Mouse (Mus musculus): ENCODE measurements around the gene Gm5105. TPM values are rescaled to one million over a fixed set of nuclear protein-coding genes. Genes with fewer than 3 reads are reported as not detected.

The Gm5105 gene
- polyA plus RNA-seq, 1 experiment from 2014 or later: 0.06 TPM

DNA sequence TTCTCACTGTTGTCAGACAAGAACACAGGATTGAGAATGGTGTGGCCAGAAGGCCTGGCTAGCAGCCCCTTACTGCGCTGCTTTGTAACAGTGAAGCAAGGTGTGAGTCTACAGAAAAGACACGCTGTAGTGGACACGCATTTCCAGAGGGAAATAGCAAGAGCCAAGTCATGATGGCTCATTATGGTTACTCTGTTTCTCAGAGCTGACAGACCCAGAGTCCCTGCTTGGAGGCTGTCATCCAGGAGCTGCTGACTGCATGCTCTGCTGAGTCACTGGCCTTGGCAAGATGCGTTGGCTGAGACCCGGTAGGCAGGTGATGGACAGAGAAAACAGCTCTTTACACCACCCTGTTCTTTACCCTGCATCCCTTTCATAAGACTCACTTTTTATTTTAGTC, 37.8 kb downstream of the Gm5105 start:
- ATAC-seq (peak; percentile 60), DNase-seq (ENCODE audit: low read depth, low spot score) (peak; percentile 69)
- POLR2A ChIA-PET: interaction anchor here (0.5 to 0.9 kb wide), 2 partner anchors 75 to 115 kb away, joined by 3 to 5 read pairs; no protein-coding TSS in a partner anchor
- no peaks in the 10 kb centered on the region for H3K27me3 ChIP-seq
- in situ Hi-C loops (cut with MboI; ENCODE audit: low pct_unique_long_range_greater_than_20kb): no loop called here
- TF ChIP-seq CTCF (IDR thresholded peaks at IDR 0.05): no peak
- CTCF ChIA-PET: interaction anchor here (0.9 to 2.7 kb wide), 4 partner anchors 10 to 169 kb away, joined by 3 to 17 read pairs (median 4); partner anchors contain the start of gene Mttp

DNA sequence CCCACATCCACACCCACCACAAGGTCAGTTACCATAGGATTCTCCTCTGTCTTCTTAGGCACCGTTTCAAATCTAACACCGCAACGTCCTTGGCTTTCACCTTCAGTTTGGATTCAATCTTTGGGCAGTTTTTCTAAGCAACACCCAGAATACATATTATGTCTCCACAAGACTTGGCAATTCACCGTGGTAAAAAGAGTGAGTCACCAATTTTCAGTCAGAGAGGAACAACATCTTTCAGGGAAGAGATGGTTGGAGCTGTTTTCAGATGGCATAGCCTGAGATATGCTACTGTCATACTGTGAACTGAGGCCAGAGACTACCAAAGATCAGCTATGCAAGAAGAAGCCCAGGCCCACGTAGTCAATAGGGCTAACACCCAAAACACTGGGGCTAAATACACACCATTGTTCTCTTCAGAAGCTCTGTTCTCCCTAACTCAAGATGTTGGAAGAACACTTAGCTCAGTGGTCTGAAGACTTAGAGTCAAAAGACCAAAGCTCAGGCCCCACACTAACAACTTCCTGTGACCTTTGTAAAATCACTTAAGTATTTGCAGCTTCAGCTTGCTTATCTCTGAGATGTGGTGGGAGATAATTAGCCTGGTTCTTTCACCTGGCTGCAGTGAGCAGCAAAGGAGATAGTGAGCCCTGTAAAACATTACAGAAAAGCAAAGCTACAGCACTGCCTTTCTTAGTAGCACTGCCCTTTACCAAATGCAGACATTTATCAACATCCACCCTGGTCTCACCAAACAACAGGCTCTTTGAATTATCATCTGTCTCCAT, 39.4 kb downstream of the Gm5105 start:
- DNase-seq (ENCODE audit: low read depth, low spot score) (no peak), ATAC-seq (no peak)
- no peak for TF ChIP-seq CTCF (IDR thresholded peaks at IDR 0.05)
- H3K27me3 ChIP-seq: no peaks in the 10 kb centered on the region
- POLR2A ChIA-PET: no interaction called here
- in situ Hi-C loops (cut with MboI; ENCODE audit: low pct_unique_long_range_greater_than_20kb): no loop called here
- CTCF ChIA-PET: interaction anchor here (1.0 to 2.7 kb wide), 5 partner anchors 11 to 74 kb away, joined by 3 to 17 read pairs (median 3); no protein-coding TSS in a partner anchor

DNA sequence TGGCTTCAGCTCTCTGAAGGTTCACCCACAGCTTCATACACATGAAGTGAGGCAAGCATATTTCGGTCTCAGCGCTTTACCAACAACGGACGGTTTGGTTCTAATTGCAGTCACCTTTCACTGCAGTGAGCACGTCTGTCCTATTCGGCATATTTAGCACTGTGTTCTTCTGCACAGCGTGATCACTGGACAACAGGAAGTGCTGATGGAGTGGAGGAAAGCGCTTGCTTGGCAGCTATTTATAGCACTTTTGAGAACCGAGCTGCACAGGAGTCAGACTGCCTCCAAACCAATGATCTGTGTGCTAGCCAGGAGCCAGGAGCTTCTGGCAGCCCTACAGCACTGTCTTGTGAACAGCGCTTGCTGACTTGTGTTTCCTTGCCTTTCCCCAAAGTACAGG, 40.9 kb downstream of the Gm5105 start:
- no peak for DNase-seq (ENCODE audit: low read depth, low spot score)
- in situ Hi-C loops (cut with MboI; ENCODE audit: low pct_unique_long_range_greater_than_20kb): no loop called here
- no peaks in the 10 kb centered on the region for H3K27me3 ChIP-seq
- no peak for TF ChIP-seq CTCF (IDR thresholded peaks at IDR 0.05)
- peak; percentile 30 for ATAC-seq
- ChIA-PET CTCF (interaction anchor here (1.7 to 1.8 kb wide), 2 partner anchors 9 to 35 kb away, joined by 4 to 7 read pairs; no protein-coding TSS in a partner anchor), POLR2A (interaction anchor here (0.6 to 1.2 kb wide), 2 partner anchors 9 to 651 kb away, joined by 3 to 4 read pairs; no protein-coding TSS in a partner anchor)

- ATAC-seq (no peak), DNase-seq (ENCODE audit: low read depth, low spot score) (no peak)
- TF ChIP-seq CTCF (IDR thresholded peaks at IDR 0.05): no peak
- ChIA-PET CTCF (interaction anchor here (1.2 to 1.9 kb wide), 4 partner anchors 19 to 34 kb away, joined by 3 to 7 read pairs (median 4); no protein-coding TSS in a partner anchor), POLR2A (interaction anchor here (0.9 kb wide), 1 partner anchor 177 kb away, joined by 3 read pairs; no protein-coding TSS in a partner anchor)
- in situ Hi-C loops (cut with MboI; ENCODE audit: low pct_unique_long_range_greater_than_20kb): no loop called here
- H3K27me3 ChIP-seq: no peaks in the 10 kb centered on the region
Observed at GRCm38 (mm10) chr3:138022651-138023050, 44.5 kb downstream of the Gm5105 start.

DNA sequence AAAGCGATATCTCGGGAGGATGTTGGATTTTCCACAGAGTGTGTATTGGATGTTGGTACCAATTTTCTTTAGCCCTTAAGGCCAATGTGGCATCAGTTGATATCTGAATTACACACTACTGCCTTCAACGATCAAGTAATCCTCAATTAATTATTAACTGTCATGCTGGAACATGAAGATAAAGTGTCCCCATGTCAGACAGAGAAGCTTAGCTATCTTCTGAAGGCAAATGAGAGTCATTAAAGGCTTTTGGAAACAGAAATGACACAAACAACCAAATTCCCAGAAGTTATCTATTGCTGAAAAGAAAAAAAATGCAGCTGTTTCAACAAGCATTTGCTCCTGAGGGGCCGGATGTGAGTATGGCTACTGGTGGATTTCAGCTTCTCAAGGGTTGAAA, 45.2 kb downstream of the Gm5105 start:
- ChIA-PET CTCF (interaction anchor here (1.3 to 1.9 kb wide), 3 partner anchors 29 to 34 kb away, joined by 3 to 7 read pairs (median 4); no protein-coding TSS in a partner anchor), POLR2A (interaction anchor here (0.9 kb wide), 1 partner anchor 176 kb away, joined by 3 read pairs; no protein-coding TSS in a partner anchor)
- in situ Hi-C loops (cut with MboI; ENCODE audit: low pct_unique_long_range_greater_than_20kb): no loop called here
- DNase-seq (ENCODE audit: low read depth, low spot score): no peak
- TF ChIP-seq CTCF (IDR thresholded peaks at IDR 0.05): no peak
- ATAC-seq: no peak
- no peaks in the 10 kb centered on the region for H3K27me3 ChIP-seq

GRCm38 (mm10) chr3:138016810-138017209, 50.4 kb downstream of the Gm5105 start:
- ChIA-PET CTCF (interaction anchor here (1.0 to 2.4 kb wide), 7 partner anchors 9 to 75 kb away, joined by 3 to 11 read pairs (median 3); no protein-coding TSS in a partner anchor), POLR2A (interaction anchor here (1.2 kb wide), 1 partner anchor 9 kb away, joined by 4 read pairs; no protein-coding TSS in a partner anchor)
- no peak for ATAC-seq
- H3K27me3 ChIP-seq: no peaks in the 10 kb centered on the region
- in situ Hi-C loops (cut with MboI; ENCODE audit: low pct_unique_long_range_greater_than_20kb): no loop called here
- no peak for DNase-seq (ENCODE audit: low read depth, low spot score)
- no peak for TF ChIP-seq CTCF (IDR thresholded peaks at IDR 0.05)

GRCm38 (mm10) chr3:138014725-138015124, 52.5 kb downstream of the Gm5105 start:
- no peak for TF ChIP-seq CTCF (IDR thresholded peaks at IDR 0.05)
- DNase-seq (ENCODE audit: low read depth, low spot score) (no peak), ATAC-seq (no peak)
- in situ Hi-C loops (cut with MboI; ENCODE audit: low pct_unique_long_range_greater_than_20kb): no loop called here
- POLR2A ChIA-PET: no interaction called here
- CTCF ChIA-PET: interaction anchor here (1.1 to 1.3 kb wide), 2 partner anchors 24 to 130 kb away, joined by 3 read pairs; partner anchors contain the start of gene Mttp
- no peaks in the 10 kb centered on the region for H3K27me3 ChIP-seq

GRCm38 (mm10) chr3:138012351-138012750, 54.8 kb downstream of the Gm5105 start:
- ATAC-seq (no peak), DNase-seq (ENCODE audit: low read depth, low spot score) (no peak)
- CTCF ChIA-PET: no interaction called here
- H3K27me3 ChIP-seq: no peaks in the 10 kb centered on the region
- no peak for TF ChIP-seq CTCF (IDR thresholded peaks at IDR 0.05)
- POLR2A ChIA-PET: no interaction called here
- in situ Hi-C loops (cut with MboI; ENCODE audit: low pct_unique_long_range_greater_than_20kb): no loop called here

DNA sequence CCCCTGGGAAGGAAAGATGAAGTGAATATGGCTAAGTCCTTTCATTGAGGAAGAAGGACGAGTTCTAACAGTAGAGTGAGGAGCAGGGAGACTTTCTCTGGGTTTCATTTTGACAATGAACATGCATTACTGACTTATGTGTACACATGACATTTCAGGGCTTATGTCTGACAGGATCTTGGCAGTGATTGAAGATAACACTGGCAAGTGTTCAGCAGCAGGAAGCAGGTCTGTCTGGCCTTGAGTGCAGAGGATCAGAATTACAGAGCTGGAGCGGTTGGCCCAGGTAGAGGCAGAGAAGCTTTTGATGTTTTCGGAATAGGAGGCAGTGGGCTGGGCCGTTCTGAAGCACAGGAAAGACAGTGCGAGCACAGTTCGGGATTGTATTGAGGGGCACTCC, 59.0 kb downstream of the Gm5105 start:
- ATAC-seq (no peak), DNase-seq (ENCODE audit: low read depth, low spot score) (no peak)
- in situ Hi-C loops (cut with MboI; ENCODE audit: low pct_unique_long_range_greater_than_20kb): no loop called here
- POLR2A ChIA-PET: no interaction called here
- TF ChIP-seq CTCF (IDR thresholded peaks at IDR 0.05): no peak
- CTCF ChIA-PET: interaction anchor here (1.1 kb wide), 1 partner anchor 17 kb away, joined by 5 read pairs; no protein-coding TSS in a partner anchor
- no peaks in the 10 kb centered on the region for H3K27me3 ChIP-seq

DNA sequence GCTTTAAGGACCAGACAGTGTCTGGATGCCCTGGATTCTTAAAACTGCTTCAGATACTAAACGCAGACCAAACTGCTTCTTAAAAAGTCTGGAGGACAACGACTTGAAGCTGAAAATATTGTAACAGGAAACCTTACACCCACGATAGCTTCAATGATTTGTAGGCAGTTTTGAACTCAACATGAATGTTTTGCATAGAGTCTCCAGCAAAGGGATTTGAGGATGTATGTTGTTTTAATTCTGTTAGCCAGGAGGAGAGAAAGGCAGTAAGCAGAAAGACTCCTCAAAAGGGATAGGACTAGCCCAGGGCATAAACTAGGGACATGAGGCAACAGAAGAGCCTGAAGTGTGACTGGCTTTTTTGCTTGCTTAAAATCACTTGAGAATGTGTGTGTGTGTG, 60.3 kb downstream of the Gm5105 start:
- no peak for ATAC-seq
- POLR2A ChIA-PET: no interaction called here
- no peak for DNase-seq (ENCODE audit: low read depth, low spot score)
- no peaks in the 10 kb centered on the region for H3K27me3 ChIP-seq
- TF ChIP-seq CTCF (IDR thresholded peaks at IDR 0.05): no peak
- in situ Hi-C loops (cut with MboI; ENCODE audit: low pct_unique_long_range_greater_than_20kb): no loop called here
- CTCF ChIA-PET: interaction anchor here (1.5 kb wide), 1 partner anchor 8 kb away, joined by 3 read pairs; no protein-coding TSS in a partner anchor
